Mouse (Mus musculus): ENCODE data around the gene Chp2.

Gene Chp2

DNA sequence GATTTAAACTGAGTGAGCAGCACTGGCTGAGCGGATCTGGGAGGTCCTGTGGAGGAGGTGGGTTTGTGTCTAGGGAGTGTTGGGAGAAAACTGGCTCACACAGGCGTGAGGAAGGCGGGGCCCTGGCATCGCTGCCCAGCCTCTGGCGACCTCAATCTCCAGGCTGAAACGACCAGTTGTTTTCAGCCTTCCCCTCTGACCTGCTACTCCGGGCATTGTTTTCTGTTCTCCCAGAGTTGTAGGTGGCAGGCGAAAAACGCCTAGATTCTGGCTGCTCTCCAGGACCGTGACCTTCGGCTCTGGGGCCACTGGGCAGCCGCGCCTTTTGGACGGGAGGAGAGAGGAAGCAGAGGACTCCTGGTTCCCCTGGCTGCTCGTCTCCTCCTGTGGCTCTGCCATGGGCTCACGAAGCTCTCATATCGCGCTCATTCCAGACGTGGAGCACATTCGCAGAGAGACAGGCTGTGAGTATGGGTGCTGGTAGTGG, at the start of gene Chp2:
TSS of gene Chp2 (plus strand) at position 182 of the 487 bp plus-strand sequence.
- DNase-seq (ENCODE audit: low spot score): peak; percentile 42

DNA sequence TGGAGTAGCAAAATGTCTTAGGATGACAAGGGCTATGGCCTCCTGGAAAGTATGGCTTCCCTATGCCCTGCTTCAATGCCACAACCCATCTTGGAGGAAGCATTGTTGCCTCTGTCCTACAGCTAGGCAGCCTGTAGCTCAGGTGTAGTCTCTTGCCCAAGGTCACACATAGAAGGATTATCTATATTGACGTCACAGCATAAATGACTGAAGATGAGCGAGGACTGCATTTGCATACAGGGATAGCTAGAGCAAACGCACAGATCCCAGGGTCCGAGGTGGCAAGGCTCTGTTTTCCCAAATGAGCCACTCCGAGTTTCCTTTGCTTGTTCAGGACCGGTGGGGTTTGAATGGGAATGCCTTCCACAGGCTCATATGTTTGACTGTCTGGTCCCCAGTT, 48.6 kb upstream of the Chp2 start:
- no peak for DNase-seq (ENCODE audit: low spot score)

DNA sequence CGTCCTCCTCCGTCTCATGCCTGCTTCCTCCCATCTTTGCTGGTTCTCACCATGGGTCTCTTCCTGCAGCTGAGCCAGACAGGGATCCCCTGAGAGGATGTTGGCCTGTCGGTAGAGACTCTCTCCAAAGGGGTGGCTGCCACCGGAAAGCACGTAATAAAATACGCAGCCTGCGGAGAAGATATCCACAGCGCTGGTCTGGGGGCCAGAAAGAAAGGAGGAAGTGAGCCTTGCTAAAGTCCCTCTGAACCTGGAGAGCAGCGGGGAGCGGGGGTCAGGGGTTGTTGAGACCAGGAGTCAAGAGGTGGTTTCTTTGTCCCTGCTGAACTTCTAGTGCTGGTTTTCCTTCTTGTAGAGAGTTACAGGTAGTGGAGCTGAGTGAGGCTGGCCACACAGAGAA, 47.7 kb upstream of the Chp2 start:
- no peak for DNase-seq (ENCODE audit: low spot score)

DNA sequence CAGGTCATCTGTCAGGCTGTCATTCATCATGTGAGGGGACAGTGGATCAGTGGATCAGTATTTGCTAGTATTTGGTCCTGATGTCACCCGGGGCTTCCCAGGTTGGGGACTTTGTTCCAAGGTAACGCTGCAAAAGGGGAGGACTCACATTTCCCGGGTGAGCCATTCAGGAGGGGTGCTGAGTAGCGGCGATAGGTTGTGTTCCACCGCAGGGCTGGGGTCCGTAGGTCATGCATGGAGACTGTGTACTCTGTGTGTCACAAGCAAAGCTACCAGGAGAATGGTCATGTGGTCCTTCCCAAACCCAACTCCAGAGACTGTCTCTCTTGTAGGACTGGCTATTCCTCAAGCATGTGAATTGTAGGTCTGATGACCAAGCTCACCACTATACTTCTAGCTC, 38.6 kb upstream of the Chp2 start:
- no peak for DNase-seq (ENCODE audit: low spot score)

DNA sequence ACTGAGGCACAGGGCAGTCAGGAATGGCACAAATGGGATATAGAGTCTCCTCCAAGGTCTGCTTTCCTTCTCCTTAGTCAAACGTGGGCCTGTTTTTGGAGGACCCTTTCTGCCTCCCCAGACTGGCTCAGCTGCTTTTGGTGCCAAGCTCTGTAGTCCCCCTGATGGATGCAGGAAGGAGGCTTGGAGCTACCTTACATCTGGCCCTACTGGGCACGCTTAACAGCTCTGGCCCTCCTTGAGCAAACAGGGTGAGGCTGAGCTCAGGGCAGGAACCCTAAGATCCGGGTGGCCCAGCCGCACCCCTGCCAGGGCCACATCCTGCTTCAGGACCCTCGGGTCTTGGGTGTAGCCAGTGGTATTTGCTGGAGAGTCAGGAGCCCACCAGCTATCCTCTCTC, 34.7 kb upstream of the Chp2 start:
- no peak for DNase-seq (ENCODE audit: low spot score)

DNA sequence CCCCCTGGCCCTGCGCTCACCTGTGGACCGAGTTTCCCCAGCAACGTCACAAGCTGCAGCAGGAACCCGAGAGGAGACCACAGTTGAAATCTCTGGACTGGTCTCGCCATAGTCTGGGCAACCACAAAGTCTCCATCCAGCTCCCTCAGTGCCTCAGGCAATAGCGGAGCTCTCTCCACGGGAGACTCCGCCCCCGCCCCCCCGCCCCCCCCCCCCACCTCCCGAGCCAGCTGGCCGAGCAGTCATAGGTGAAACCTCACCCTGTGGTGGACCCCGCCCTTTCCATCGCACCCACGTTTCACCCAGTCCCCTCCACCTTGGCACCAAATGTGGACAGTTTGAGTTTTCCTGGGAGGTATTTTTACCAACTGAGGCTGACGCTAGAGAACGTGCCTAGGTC, 33.3 kb upstream of the Chp2 start, which contains the start of gene Ern2:
TSS of gene Ern2 (minus strand) at position 165 of the 400 bp plus-strand sequence.
- no peak for DNase-seq (ENCODE audit: low spot score)

DNA sequence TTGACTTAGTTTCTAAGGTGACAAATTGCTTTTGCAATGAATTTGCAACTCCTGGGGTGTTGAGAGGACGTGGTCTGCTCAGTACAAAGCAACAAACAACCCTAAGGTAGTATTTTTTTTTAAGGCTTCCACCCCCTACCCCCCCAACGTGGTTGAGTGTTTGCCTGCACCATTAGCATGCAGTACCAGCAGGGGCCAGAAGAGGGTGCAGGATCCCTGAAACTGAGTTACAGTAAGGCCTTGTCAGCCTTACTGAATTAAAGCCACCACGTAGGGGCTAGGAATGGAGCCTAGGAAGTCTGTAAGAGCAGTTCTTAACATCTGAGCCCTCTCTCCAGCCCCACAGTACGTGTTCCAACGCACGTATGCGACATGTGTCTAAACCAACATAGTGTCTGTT, 29.8 kb upstream of the Chp2 start:
- peak; percentile 78 for DNase-seq (ENCODE audit: low spot score)

DNA sequence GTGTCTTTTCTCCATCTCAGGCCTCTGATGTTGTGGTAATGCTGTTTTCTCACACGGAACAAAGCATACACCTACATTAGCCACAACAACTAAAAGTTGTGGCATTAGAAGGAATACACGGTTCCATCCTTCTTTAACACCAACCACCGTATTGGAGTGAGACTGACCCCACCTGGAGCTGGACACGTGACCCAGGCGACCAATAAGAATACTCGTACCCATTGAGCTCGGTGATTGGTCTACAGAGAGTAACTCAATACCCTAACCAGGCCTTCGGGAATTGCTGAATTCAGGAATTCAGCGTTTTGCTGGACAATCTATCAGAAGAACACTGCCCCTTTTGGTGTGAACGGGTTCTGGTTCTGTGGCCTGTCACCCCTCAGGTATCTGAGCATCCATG, 28.2 kb upstream of the Chp2 start:
- no peak for DNase-seq (ENCODE audit: low spot score)

DNA sequence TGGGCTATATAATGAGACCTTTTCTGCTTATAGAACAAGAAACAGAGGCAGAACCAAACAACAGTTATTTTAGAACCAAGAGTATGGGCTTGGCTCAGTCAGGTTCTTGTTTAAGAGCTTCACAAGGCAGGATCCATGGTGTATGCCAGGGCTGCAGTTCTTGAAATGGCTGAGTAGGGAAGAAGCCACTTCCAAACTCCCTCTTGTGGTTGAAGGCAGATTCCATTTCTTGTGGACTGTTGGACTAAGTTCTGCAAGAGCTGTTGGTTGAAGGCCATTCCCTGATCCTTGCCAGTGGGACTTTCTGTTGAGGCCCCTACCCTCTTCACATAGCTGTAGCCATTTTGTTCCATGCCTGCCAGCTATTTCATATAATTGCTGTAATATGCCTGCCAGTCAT, 25.4 kb upstream of the Chp2 start:
- no peak for DNase-seq (ENCODE audit: low spot score)

DNA sequence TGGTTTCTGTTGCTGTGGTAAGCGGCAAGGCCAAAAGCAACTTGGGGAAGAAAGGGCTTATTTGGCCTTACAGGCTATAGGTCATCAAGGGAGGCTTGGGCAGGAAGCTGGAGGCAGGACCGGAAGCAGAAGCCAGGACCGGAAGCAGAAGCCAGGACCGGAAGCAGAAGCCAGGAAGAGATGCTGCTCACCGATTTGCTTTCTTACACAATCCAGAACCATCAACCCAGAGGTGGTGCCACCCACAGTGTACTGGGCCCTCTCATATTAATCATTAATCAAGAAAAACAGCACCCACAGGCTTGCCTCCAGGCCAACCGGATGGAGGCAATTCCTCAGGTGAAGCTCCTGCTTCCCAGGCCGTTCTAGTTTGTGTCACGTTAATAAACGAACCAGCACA, 22.5 kb upstream of the Chp2 start:
- DNase-seq (ENCODE audit: low spot score): no peak

DNA sequence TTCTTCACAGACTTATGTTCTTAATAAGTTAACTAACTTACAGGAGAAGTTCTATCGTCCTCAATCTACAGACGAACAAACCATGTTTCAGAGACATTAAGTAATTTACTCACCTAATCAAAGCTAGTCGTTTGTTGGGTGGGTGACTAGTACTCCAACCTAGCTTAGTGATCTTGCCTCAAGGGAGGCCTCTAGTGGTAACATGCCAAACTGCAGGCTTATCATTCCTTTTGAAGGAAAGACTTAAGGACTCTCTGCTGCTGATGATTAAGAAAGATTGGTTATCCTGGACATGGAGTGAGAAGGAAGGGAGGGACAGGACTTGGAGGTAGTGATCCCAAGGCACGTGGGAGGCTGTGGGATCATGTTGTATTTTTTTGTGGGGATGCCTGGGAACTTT, 22.0 kb upstream of the Chp2 start:
- DNase-seq (ENCODE audit: low spot score): peak; percentile 84

DNA sequence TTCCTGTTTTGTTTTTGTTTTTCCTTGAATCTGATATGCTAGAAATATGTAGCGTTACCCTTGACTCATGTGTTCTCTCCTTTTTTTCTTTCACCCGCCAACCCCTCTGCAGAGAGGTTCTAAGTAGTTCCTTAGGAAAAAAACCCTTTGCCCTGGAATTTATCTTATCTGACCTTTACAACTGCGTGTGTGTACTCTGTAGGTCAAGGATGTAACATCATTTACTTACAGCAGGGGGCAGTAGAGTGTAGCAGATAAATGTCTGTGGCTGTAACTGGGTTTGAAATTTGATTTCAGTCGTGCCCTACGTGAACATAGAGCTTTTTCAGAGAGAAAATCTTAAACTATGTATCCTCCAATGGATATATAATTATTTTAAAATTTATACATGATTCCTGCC, 20.0 kb upstream of the Chp2 start:
- DNase-seq (ENCODE audit: low spot score): peak; percentile 75

DNA sequence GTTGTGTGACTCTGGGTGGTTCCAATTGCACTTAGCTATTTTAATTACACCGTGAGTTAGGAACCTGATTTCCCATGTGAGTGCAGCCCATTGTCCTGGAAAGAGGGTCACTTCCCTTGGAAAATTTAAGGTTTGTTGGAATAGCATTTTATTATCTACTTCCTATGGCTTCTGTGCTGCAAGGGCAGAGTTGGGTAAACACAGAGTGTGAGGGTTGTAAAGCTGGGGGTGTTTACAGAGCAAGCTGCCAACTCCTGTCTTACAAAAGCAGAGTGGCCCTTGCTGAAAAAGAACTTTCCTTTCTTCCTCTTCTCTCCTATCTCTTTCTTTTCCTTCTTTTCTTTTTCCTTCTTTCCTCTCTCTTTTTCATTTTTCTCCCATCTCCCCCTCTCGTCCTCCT, 15.4 kb upstream of the Chp2 start:
- no peak for DNase-seq (ENCODE audit: low spot score)

DNA sequence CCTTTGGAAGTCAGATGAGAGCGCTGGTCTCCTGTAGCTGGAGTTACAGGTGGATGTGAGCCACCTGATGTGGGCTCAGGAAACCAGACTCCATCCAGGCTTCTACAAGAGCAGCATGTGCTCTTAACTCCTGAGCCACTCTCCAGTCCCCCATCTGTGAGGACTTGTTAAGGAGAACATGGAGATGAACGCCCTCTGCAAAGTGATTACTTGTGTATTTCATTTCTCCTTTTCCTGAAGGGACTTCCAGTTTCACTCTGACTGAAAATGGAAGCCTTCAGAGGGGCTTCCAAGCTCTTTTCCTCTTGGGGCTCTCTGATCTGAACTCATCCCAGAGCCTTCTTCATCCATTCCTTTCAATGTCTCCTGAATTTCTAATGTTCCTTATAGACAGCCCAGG, 13.2 kb upstream of the Chp2 start:
- no peak for DNase-seq (ENCODE audit: low spot score)

DNA sequence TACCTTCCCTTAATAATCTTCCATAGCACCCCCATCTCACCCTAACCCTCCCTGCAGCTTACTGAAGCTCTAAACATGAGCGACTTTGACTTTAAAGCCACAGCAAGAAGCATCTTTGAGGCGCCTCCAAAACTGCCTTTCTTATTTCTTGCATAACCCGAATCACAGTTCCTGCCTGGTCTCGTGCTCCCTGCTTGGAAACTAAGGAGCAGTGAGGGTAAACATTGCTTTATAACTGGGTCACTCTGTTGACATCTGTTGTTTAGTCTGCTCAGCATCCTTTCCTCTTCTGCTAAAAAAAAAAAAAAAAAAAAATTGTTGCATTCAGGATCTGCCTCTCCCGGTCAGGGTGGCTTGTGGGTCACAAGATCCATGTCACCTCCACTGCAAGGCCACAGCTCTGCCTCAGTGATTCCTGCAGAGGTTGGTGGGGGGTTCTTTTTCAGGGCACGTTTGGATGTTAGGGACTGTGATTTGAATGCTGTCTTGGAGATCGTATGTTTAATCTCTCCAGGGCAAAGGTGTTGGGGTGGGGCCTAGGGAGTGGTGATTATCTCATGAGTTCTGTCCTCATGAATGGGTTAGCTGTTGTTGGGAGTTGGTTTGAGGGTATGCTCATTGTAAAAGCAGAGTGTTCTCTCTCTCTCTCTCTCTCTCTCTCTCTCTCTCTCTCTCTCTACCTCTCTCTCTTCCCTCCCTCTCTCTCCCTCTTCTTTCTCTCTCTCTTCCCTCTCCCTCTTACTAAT, 10.8 kb upstream of the Chp2 start:
- DNase-seq (ENCODE audit: low spot score): no peak

DNA sequence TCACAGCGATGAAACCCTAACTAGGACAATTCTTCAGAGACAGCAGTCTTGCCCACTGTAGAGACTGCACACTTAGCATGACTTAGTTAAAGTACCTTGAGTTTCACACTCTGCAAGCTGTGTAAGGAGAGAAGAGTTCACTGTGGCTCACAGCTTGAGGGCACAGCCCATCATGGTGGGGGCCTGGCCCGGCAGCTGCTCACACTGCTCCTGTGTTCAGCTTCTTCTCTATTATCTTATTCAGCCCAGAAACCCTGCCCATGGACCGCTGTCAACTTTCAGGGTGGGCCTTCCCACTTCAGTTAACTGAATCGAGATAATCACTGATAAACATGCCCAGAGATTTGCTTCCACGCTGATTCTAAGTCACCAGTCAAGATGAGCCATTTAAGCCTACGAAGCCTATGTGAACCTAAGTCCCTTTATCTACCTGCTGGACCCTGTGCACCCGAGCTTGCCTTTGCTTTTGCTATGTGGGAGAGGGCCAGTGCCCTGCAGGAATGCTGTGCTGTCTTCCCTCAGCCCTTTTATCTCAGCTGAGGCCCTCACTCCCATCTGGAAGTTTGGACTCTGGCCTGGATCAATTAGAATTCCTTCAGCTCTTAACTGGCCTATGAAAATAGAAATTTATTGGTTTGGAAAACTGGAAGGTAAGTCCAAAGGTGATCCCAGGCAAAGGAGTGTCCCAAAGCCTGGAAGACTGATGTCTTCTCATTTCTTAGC, 6.9 kb downstream of the Chp2 start:
- DNase-seq (ENCODE audit: low spot score): no peak

DNA sequence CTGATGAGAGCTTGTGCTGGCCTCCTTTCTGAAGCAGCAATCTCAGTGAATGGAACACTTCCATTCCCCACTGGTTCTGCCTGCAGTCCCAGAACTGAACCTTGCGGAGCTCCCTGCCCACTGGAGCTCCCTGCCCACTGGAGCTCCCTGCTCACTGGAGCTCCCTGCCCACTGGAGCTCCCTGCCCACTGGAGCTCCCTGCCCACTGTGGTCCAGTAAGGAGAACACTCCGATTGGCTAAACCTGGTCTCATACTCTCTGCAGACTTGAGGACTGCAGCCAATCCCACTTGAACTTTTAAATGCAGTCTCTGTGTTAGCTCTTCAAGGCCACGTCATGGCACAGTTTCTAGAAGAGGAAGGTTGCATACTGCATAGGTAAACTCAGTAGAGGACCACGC, 7.4 kb downstream of the Chp2 start:
- DNase-seq (ENCODE audit: low spot score): no peak

DNA sequence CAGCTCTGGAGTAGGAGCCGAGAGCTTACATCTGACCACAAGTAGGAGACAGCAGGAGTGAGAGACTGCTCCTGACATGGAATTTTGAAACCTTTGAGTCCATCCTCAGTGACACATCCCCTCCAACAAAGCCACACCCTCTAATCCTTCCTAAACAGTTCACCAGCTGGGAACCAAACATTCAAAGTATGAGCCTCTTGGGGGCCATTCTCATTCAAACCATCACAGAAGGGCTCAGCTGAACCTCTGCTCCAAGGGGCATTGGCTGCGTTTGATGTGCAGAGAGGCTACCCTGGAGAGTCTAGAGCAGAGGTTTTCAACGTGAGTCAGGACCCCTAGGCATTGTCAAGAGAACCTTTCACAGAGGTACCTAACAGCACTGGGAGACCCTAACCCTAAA, 10.0 kb downstream of the Chp2 start:
- no peak for DNase-seq (ENCODE audit: low spot score)

DNA sequence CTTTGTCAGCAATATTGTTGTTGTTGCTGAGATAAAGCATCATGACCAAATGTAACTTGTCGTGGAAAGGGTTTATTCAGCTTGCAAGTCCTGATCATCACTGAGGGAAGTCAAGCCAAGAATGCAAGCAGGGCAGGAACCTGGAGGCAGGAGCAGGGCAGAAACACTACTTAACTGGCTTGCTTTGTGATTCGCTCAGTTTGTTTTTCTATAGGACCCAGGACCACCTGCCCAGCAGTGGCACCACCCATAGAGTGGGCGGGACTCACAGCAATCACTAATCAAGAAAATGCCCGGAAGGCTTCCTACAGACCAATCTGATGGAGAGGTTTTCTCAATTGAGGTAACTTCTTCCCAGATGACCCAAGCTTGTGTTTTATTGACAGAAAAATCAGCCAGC, 10.6 kb downstream of the Chp2 start:
- DNase-seq (ENCODE audit: low spot score): no peak

DNA sequence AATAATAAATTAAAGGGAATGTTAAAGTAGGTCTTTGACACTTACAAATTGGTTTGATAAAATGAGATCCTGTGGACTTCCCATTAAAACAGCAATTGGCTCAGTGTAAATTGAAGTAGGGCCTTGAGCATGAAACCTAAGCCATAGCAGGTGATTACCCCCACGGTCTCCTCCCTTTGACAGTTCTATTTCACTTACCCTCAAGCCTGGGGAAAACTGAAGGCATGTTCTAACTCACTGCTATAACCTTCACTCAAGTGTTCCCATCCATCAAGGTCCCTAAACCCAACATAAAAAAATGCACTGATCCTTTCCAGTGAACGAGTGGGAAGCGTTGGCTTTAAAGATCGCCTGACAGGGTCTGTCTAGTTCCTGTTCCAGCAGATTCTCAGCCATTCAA, 11.6 kb downstream of the Chp2 start:
- DNase-seq (ENCODE audit: low spot score): no peak

DNA sequence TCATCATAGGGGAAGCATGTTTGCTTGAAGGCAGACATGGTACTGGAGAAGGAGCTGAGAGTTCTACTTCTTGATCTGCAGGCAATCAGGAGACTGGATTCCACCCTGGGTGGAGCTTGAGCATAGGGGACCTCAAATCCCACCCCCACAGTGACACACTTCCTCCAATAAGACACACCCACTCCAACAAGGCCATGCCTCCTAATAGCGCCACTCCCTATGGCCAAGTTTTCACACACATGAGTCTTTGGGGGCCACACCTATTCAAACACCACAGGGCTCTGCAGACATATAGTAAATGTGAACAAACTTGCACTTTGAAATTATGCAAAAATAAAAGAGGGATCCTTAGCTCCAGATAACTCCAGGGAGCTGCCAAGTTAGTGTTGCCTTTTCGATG, 19.6 kb downstream of the Chp2 start:
- DNase-seq (ENCODE audit: low spot score): no peak

DNA sequence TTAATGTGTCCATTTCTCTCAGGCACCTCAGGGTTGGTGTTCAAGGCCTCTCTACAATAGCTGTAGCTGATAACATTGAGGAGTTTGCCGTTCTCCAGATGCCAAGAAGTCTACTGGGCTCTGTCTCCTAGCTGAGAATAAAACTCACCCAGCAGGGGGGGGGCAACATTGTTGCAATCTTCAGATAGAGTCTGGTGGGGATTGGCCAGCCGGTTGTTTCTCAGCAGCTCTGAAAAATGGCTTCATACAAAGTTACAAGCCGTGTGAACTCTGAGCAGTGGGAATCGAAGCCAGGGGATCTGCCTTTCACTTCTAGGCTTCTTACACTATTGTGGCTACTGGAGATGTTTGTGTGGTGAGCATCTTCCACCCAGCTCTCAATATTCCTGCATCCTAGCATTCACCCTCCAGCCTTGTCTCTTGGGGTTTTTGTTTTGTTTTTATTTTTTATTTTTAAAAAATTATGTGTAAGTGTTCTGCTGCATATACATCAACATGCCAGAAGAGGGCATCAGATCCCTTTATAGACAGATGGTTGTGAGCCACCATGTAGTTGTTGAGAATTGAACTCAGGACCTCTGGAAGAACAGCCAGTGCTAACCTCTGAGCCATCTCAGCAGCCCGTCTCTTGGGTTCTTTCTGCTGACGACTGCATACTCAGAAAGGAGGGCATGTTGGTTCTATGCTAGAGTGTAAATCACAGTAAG, 21.3 kb downstream of the Chp2 start:
- no peak for DNase-seq (ENCODE audit: low spot score)

DNA sequence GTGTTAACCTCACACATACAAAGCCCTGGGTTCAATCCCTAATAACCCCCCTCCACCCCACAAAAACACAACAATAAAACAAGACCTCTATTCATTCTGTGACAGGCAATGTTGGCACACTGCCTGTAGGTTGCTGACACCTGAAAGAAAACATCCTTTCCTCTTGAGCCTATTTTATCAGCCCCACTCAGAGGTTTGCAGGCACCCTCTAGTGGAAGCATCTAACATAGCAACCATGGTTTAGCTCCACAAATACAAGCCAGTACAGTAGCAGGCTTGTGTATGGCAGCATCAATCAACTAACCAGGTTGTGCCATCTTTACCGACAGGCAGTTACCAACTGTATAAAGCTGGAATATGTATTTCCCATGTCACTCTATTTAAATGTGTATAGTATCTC, 23.0 kb downstream of the Chp2 start:
- peak; percentile 73 for DNase-seq (ENCODE audit: low spot score)

Measured in retina, embryonic 14.5 days (tissue).